Mouse (Mus musculus): Measurements from ENCODE around the gene Tbc1d30. TPM values are rescaled to one million over a fixed set of nuclear protein-coding genes. Genes with fewer than 3 reads are reported as not detected.

Gene Tbc1d30
- polyA plus RNA-seq, 3 experiments from 2014 or later: 3.3 to 7.0 (median 3.5) TPM

DNA sequence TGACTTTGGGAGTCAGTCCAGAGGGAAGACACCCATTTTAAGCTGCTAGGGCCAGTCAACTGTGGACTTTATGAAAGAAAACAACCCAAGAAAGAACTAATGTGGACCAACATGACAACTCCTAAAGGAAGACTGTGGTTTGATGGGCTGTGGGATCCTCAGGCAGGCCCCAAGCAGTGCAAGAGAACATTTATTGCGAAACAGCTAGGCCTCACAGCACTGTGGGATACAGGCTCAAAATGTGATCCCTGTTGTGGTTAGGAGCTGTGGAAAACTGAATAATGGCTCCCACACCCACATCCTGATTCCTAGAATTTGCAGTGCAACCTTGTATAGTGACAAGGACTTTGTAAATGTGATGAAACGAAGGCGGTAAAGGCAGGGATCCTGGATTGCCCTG is 134.3 kb downstream of the Tbc1d30 start:
- no peak for ATAC-seq

Other genes with a start within 250 kb of the Tbc1d30 start
- gene Gns, start 13.8 kb upstream of the Tbc1d30 start, polyA plus RNA-seq (2017; shearing (Covaris generic)): 10 to 100 TPM in 2 of 3 experiments, 1 to 10 TPM in 1; 4.2 to 12.1 (median 11.6) TPM
- 1 to 10 TPM; 6.1 to 6.8 (median 6.2) TPM for gene Rassf3, start 125.1 kb upstream of the Tbc1d30 start, polyA plus RNA-seq (2017; shearing (Covaris generic))
- gene Tbk1, start 235.5 kb upstream of the Tbc1d30 start, polyA plus RNA-seq (2017; shearing (Covaris generic)): 10 to 100 TPM; 82.8 to 83.5 (median 83.2) TPM

Data from inflammation-experienced regulatory T-cells, adult 6 months (primary cell).